Mouse (Mus musculus): ENCODE data around the gene Eml1.

Eml1 gene

DNA sequence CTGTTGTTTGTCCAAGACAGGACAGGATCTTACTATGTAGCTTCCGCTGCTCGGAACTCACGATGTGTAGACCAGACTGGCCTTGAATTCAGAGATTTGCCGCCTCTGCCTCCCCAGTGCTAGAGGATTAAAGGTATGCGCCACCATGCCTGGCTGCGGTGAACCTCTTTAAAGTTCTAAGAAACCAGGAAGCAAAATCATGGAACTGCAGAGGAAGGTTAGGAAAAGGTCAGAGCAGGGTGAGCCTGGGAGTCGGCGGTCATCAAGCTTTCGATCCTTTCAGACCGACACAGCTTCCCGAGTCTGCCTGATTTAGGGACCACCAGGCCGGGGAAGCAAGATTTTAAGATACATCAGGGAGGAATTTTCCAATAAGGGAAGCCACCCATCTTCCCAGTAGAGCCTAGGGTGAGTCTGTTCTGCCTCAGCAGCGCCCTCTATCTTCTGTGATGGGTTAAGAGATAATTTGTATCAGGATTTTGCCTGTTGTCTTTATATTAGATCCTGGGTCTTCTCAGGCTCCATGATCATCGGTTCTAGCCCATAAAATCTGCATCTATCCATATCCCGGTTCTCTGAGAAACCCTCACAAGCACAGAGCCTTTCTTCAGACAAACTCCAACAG lies 176.6 kb downstream of the Eml1 start:
- no peak for DNase-seq (ENCODE audit: low read depth, low spot score)

DNA sequence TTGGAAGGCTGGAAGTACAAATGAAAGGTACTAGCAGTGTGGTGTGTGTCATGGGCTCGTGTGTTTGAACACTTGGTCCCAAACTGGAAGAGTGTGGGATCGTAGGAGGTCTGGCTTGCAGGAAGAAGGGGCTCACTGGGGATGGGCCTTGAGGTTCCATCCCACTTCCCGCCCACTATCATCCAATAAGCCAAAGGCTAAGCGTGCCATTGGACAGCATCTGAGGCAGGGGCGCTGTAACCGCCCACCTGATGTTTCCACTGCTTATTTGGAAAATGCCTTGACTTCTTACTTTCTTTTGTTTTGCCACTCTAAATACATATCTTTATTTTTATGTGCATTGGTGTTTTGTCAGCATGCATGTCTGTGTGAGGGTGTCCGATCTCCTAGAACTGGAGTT lies 181.0 kb downstream of the Eml1 start:
- no peak for DNase-seq (ENCODE audit: low read depth, low spot score)

DNA sequence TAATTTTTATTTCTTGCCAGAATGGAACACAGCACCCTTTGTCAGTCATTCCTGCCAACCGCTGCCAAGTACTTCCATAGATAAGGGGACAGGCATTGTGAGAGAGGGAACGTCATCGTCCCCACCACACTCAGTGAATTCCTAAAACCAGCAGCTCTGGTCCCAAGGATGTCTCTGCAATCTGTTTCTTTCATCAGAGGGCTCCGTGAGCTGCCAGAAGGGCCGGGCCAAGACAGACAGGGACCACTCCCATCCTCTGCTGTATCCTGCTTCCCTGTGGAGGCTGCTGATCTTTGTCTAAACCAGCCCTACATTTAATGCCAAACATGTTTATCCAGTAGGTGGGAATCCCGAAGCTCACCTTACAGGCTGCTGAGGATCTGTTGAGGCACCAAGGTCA lies 182.3 kb downstream of the Eml1 start:
- DNase-seq (ENCODE audit: low read depth, low spot score): no peak

DNA sequence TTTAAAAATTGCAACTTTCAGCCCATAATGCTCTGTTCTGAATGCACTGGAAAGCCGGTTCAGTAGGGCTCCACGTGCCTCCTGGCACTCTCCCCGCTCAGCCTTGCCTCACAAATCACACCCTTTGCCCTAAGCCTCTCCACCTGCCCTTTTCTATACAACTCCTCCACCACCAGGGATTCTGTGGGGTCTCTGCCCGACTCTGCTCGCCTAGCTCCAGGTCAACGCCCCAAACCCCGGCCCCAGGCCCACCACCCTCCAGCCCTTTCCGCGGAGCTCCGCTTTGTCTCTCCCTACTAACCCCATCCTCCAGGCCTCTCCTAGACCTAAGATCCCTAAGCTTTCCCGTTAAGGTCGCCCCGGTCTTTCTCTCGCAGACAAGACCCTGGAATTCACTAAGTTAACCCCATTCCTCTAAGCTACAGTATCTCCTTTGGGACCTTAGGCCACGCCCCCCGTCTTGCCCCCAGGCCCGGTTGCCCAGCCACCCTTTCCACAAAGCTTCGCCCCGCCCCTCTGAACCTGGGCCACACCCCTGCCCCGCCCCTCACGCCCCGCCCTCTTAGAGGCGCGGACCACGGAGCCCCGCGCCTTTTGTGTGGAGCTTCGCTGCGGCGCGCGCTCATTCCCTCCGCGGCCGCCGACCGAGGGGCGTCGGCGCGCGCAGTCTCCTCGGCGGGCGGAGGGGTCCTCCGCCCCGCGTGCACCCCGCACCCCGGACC lies 183.5 kb downstream of the Eml1 start, which contains the start of gene Evl:
Evl (plus strand) TSS at position 601 of the 722 bp plus-strand sequence.
- peak; percentile 70 for DNase-seq (ENCODE audit: low read depth, low spot score)

DNA sequence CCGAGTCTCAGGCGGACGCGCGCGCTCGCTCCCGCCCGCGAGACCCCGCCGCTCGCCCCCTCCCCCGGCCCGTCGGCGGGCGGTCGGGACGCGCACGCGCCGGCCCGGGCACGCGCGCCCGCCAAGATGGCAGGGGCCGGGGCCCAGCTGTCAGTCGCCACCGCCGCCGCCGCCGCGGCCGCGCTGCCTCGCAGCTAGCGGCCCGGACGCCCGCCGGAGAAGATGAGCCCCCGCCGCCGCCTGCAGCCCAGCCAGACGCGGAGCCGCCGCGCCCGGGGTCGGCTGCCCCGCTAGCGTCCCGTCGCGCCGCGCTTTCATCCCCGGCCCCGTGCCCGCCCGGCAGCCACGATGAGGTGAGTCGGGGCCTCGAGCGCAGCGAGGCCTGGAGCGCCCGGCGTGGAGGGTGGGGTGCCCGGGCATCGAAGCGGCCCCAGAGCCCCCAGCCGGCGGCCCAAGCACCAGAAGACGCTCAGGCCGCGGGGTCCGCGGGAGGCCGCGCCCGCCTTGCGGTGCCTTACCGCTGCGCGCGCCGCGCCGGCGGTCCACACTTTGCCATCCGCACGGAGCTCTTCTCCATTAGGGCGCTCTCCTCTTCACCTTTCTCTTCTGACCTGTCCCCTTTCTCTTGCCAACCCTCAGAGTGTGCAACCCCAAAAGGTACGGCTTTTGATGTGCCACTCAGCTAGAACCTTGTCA lies 184.3 kb downstream of the Eml1 start:
- DNase-seq (ENCODE audit: low read depth, low spot score): no peak

DNA sequence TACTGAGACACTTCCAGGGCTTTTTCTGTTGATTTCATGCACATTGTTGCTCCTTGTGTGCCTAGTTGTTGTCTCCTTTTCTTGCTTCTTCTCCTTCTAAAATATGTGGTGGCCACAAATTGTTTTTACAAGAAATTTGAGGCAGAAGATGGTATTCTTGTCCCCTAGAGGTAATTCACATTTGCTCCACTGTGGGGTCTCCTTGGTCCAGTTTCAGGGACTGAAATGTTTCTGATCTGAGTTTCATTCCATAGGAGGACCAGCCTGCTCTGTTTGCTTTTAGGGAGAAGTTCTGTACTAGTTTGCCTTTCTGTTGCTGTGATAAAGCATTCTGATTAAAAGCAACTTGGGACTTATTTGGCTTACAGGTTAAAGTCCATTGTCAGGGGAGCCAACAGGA lies 187.4 kb downstream of the Eml1 start:
- DNase-seq (ENCODE audit: low read depth, low spot score): no peak

DNA sequence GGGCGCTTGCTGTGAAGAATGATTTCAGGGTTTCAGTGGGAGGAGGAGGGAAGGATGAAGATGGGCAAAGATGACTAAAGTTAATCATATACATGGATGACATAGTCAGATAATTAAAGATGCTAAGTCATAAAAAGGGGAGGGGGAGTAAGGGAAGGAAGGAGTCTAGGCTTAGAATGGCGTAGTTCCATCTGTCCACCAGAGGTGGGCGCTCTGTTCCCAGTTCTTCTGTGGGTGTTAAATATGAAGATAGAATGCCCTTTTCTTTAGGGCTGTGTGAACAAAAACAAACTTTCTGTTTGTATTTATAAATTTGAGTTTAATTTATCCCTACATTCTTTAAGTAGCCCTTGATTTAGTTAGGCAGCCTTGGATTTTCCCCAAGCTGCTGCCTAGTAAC lies 192.5 kb downstream of the Eml1 start:
- DNase-seq (ENCODE audit: low read depth, low spot score): no peak

DNA sequence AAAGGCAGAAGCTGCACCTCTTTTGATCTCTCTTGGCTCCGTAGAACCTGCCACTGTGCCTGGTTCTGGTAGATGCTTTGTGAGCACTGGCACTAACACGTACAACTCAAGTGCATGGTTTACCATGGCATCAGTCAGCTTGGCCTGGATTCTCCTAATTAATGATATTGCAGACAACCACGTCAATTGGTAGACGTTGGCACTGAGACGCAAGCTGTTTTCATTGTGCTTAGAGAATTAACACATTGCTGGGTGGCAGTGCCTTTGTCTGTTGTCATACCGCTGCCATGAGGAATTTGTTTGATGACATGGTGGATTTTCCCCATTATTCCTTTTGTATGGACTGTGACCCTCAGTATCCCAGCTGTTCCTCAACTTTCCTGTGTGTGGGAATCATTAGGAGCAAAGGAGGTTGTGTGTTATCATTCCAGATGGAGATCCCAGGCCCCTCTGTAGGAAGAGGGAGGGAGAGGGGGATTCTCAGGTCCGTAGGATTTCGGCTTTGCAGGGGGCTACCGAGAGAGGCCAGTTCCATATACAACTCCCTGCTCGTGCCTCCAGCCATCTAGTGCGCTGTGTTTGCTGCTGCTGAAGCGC lies 194.3 kb downstream of the Eml1 start:
- DNase-seq (ENCODE audit: low read depth, low spot score): no peak

DNA sequence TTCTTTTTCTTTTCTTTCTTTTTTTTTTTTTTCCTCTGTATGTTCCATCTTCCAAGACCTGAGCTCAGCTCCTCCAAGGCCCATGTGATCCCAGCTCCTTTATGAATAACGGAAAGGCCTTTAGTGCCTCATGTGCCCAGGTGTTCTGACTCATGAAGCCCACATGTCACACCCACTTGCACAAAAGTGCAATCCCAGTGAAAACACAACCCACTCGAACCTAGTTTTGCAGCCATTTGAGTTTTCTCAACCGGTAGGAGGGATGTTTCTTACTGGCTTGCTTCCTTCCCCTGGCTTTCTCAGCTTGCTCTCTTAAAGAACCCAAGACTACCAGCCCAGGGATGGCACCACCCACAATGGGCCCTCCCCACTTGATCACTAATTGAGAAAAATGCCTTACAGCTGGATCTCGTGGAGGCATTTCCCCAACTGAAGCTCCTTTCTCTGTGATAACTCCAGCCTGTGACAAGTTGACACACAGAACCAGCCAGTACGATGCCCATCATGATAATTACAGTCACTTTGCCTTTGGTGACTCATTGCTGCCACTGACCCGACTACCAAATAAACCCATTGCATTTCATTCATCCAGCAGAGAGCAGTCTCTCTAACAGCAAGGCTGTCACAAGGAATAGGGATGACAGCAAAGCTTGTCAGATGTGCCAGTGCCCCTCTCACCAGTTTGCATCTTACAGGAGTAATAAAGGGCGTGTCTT lies 208.6 kb downstream of the Eml1 start:
- DNase-seq (ENCODE audit: low read depth, low spot score): no peak

DNA sequence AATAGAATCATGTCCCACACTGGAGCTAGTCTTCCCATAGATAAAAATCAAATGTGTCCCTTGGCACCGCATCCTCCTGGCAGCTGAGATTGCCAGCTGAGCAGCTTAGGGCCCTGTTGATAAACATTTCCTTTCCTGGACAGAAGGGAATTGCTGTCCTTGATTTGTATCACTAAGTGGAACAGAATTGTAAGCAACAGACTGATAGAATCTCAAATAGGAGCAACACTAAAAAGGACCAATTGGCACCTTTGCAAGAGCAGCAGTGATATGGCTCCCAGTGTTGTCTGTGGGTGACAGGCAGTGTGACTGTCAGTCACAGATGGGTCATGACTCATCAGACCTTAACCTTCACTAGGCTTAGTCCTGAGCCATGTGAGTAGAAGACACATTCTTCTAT lies 213.0 kb downstream of the Eml1 start:
- DNase-seq (ENCODE audit: low read depth, low spot score): no peak
